Mouse (Mus musculus) gastrocnemius, adult 2 months (tissue): ENCODE measurements around the gene Fars2. TPM values are rescaled to one million over a fixed set of nuclear protein-coding genes. Genes with fewer than 3 reads are reported as not detected.
A peak's percentile ranks its signal among the peaks of the same experiment; 100 is the strongest.

ENCODE experiments used
- DNase-seq: peaks from one replicate; pipeline ENCODE4 v3.0.0; 2022
- H3K27ac ChIP-seq: fragments of 200-600 bp; 2 replicates; pipeline ENCODE4 v1.8.1; 2022; ENCODE audit warnings: mild to moderate bottlenecking
- H3K4me3 ChIP-seq: fragments of 200-600 bp; 2 replicates; pipeline ENCODE4 v1.8.1; 2022; ENCODE audit warnings: mild to moderate bottlenecking, moderate library complexity
- CTCF ChIP-seq: fragments of 200-600 bp; IDR thresholded peaks from 2 replicates; pipeline ENCODE4 v1.8.1; 2022; ENCODE audit warnings: antibody characterized with exemption, mild to moderate bottlenecking, moderate library complexity
- intact Hi-C: fragments of 180-260 bp; cut with DNase I; formaldehyde crosslinking; loops from one replicate; pipeline ENCODE4 v1.15.1; 2025
- total RNA-seq, 2 experiments: library from RNA; stranded (reverse); gene quantifications; 2 replicates each; pipeline ENCODE4 v1.2.3; 2021

The Fars2 gene
- total RNA-seq, 2 experiments from 2014 or later: 40.8 to 43.4 TPM

DNA sequence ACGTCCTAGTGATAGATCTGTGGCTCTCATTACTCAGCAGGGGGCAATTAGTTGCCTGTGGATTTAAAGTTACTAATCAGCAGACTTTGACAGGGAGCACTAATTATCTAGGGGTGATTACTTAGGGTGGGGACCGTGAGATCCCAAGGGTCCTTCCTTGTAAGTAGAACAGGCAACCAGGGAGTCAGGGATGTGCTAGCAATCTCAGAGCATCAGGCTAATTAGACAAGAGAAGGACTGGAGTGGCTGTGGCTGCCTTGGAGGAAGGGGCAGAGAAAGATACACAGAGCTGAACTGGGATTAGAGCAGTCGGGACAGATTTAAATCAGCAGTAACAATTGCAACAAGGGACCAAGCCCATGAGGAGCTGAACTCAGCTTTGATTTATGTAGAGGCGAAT lies 471.9 kb downstream of the Fars2 start:
- Histone ChIP-seq H3K4me3 (no peak overlapping the region), H3K27ac (no peak overlapping the region)
- no peak for TF ChIP-seq CTCF
- no peak for DNase-seq
- intact Hi-C loops: no loop called here

- H3K4me3 ChIP-seq: no peak overlapping the region
- H3K27ac ChIP-seq: no peak overlapping the region
- intact Hi-C loops: no loop called here
- DNase-seq: no peak
- TF ChIP-seq CTCF: no peak
Measured at GRCm38 (mm10) chr13:36592291-36592690, 475.1 kb downstream of the Fars2 start.

DNA sequence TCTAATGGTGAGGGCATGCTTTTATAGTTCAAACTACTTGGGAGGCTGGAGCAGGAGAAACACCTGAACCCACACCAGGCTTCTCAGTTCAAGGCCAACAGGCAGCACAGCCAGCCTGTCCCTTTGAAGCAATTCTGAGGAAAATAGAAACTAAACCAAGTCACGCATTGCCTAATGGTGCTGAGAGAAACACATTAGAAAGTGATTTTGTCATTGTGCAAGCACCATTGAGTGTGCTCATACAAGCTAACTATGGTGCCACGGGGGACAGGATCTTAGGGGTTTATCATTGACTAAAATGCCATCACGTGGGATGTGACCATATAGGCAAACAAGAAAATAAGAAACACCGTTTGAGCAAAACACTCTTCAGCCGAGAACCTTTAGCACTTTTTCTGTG lies 489.5 kb downstream of the Fars2 start:
- Histone ChIP-seq H3K4me3 (no peak overlapping the region), H3K27ac (no peak overlapping the region)
- TF ChIP-seq CTCF: no peak
- DNase-seq: no peak
- intact Hi-C loops: no loop called here

DNA sequence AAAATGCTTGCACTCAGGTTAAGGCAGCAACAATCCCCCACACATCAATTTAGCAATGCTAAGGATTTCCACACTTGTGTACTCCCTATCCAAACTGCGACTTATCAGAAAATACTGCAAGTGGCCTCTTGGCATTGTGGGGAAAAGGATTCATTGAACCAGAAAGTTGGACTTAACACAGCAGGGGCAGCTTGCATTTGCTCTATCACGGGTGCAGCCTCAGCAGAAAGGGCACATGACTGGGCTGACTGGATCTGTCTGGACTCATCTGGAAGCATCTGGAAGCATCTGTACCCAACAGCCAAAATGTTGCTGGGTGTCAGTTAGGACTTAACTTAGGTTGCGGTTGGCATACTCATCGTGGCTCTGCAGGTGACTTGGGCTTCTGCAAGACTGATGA lies 490.7 kb downstream of the Fars2 start:
- intact Hi-C loops: no loop called here
- no peak for TF ChIP-seq CTCF

GRCm38 (mm10) chr13:36610426-36610825 lies 493.2 kb downstream of the Fars2 start:
- Histone ChIP-seq H3K27ac (no peak overlapping the region), H3K4me3 (no peak overlapping the region)
- no peak for DNase-seq
- intact Hi-C loops: no loop called here
- no peak for TF ChIP-seq CTCF

More for the DNA sequence above, 490.7 kb downstream of the Fars2 start:
- no peak overlapping the region for H3K4me3 ChIP-seq
- no peak overlapping the region for H3K27ac ChIP-seq
- no peak for DNase-seq

- TF ChIP-seq CTCF: no peak
- DNase-seq: no peak
- Histone ChIP-seq H3K27ac (no peak overlapping the region), H3K4me3 (no peak overlapping the region)
- intact Hi-C loops: no loop called here
Measured at GRCm38 (mm10) chr13:36612785-36613750, 495.9 kb downstream of the Fars2 start.

GRCm38 (mm10) chr13:36620498-36621332 lies 503.5 kb downstream of the Fars2 start:
- intact Hi-C loops: no loop called here
- DNase-seq: no peak
- TF ChIP-seq CTCF: no peak
- H3K27ac ChIP-seq: no peak overlapping the region
- H3K4me3 ChIP-seq: no peak overlapping the region

DNA sequence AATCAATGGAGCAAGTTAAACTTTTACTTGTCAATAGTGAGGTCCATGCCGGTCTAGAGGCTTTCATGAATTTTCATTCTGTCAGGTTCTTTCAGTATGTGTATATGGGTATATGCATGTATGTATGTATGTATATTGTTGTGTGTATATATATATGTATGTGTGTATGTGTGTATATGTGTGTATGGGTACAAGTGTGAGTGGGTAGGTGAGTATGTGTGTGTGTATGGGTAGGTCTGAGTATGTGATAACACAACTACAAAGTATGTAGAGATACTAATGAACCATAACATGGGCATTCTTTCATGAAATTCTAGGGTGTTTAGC lies 504.1 kb downstream of the Fars2 start:
- DNase-seq: no peak
- H3K4me3 ChIP-seq: no peak overlapping the region
- intact Hi-C loops: no loop called here

GRCm38 (mm10) chr13:36623556-36623955 lies 506.3 kb downstream of the Fars2 start:
- intact Hi-C loops: no loop called here
- TF ChIP-seq CTCF: no peak
- Histone ChIP-seq H3K4me3 (no peak overlapping the region), H3K27ac (no peak overlapping the region)
- no peak for DNase-seq

More for the DNA sequence above, 504.1 kb downstream of the Fars2 start:
- no peak for TF ChIP-seq CTCF
- no peak overlapping the region for H3K27ac ChIP-seq

GRCm38 (mm10) chr13:36629154-36629553 lies 511.9 kb downstream of the Fars2 start:
- no peak overlapping the region for H3K27ac ChIP-seq

GRCm38 (mm10) chr13:36648257-36648656 lies 531.0 kb downstream of the Fars2 start:
- Histone ChIP-seq H3K4me3 (no peak overlapping the region), H3K27ac (no peak overlapping the region)
- no peak for TF ChIP-seq CTCF
- no peak for DNase-seq
- intact Hi-C loops: no loop called here

More at GRCm38 (mm10) chr13:36629154-36629553, 511.9 kb downstream of the Fars2 start:
- DNase-seq: no peak
- intact Hi-C loops: no loop called here
- TF ChIP-seq CTCF: no peak
- no peak overlapping the region for H3K4me3 ChIP-seq

DNA sequence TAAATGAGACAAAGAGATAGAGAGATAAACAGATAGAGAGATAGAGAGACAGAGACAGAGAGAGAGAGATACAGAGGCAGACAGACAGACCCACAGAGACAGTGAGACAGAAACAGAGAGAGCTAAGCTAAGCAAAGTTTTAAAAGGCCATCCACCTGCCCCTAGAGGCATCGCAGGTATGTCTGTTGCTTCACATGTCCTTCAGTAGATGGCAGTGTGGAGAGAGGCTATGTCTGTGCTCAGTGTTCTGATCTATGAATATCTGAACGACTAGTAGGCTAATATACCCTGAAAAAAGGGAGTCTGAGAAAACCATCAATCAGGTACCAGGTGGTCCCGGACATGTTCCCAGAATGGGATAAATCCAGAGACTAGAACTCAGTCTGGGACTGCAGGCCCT lies 537.0 kb downstream of the Fars2 start:
- peak; percentile 8; the same call in 1 of the 2 replicates for TF ChIP-seq CTCF
- no peak for DNase-seq
- Histone ChIP-seq H3K27ac (no peak overlapping the region), H3K4me3 (no peak overlapping the region)
- intact Hi-C loops: no loop called here

GRCm38 (mm10) chr13:36679345-36679744 lies 562.1 kb downstream of the Fars2 start:
- no peak overlapping the region for H3K4me3 ChIP-seq
- intact Hi-C loops: no loop called here
- TF ChIP-seq CTCF: no peak
- no peak for DNase-seq
- H3K27ac ChIP-seq: no peak overlapping the region
